Mouse (Mus musculus): Measurements from ENCODE around the gene Olfr9. TPM values are rescaled to one million over a fixed set of nuclear protein-coding genes. Genes with fewer than 3 reads are reported as not detected.

Gene Olfr9
- total and polyA plus RNA-seq, 3 experiments = not detected

GRCm38 (mm10) chr10:128995796-128996195, 6.6 kb downstream of the Olfr9 start:
- Histone ChIP-seq H3K4me1 (ENCODE audit: control insufficient read depth in 1 of 2, insufficient read depth in 2 of 2) (0 out of 4 replicates have a peak, but pooled peaks cover 0 to 3% of the 10 kb centered on the region in 2 experiments), H3K79me2 (replicated peaks; ENCODE audit: control insufficient read depth, extremely low read depth, insufficient read depth, poor library complexity, severe bottlenecking) (no peaks in the 10 kb centered on the region), H3K9me3 (replicated peaks; ENCODE audit: low read length) (no peaks in the 10 kb centered on the region), H3K9ac (ENCODE audit: insufficient read depth, low read depth) (no peak overlapping the region), H3K4me2 (ENCODE audit: insufficient read depth, low read depth, poor library complexity, severe bottlenecking) (no peak overlapping the region), H3K4me3 (replicated peaks in 1 of 3; ENCODE audit: low read depth in 2 of 3, low read length in 2 of 3, poor library complexity in 1 of 3) (no peak overlapping the region), H3K27me3 (replicated peaks) (no peaks in the 10 kb centered on the region), H3K27ac (ENCODE audit: insufficient read depth, low read depth) (no peak overlapping the region), H3K36me3 (replicated peaks in 1 of 2; ENCODE audit: control insufficient read depth in 1 of 2, insufficient read depth in 1 of 2, low read length in 1 of 2) (no peaks in the 10 kb centered on the region)
- in situ Hi-C loops (cut with MboI; ENCODE audit: low pct_ligation_motif_present, low pct_unique_long_range_greater_than_20kb, low sequenced_read_pairs) = no loop called here
- dilution Hi-C loops (cut with MboI; ENCODE audit: extremely low pct_ligation_motif_present, extremely low pct_unique_long_range_greater_than_20kb, low sequenced_read_pairs) = no loop called here
- TF ChIP-seq PAX5 (IDR thresholded peaks at IDR 0.05; ENCODE audit: low read length) (no peak), ZKSCAN1 (IDR thresholded peaks at IDR 0.05; ENCODE audit: borderline replicate concordance, low read depth, low read length) (no peak), MAX (IDR thresholded peaks at IDR 0.05; ENCODE audit: low read length) (no peak), JUND (conservative IDR thresholded peaks at IDR 0.05; ENCODE audit: low read depth, low read length) (no peak)
- no peak for DNase-seq (ENCODE audit: extremely low read depth)

GRCm38 (mm10) chr10:128996523-128997040, 7.4 kb downstream of the Olfr9 start:
- Histone ChIP-seq H3K79me2 (replicated peaks; ENCODE audit: control insufficient read depth, extremely low read depth, insufficient read depth, poor library complexity, severe bottlenecking) (no peaks in the 10 kb centered on the region), H3K36me3 (replicated peaks in 1 of 2; ENCODE audit: control insufficient read depth in 1 of 2, insufficient read depth in 1 of 2, low read length in 1 of 2) (no peaks in the 10 kb centered on the region), H3K4me2 (ENCODE audit: insufficient read depth, low read depth, poor library complexity, severe bottlenecking) (no peak overlapping the region), H3K27ac (ENCODE audit: insufficient read depth, low read depth) (no peak overlapping the region), H3K4me3 (replicated peaks in 1 of 3; ENCODE audit: low read depth in 2 of 3, low read length in 2 of 3, poor library complexity in 1 of 3) (no peak overlapping the region), H3K27me3 (replicated peaks) (no peaks in the 10 kb centered on the region), H3K9me3 (replicated peaks; ENCODE audit: low read length) (no peaks in the 10 kb centered on the region), H3K4me1 (ENCODE audit: control insufficient read depth in 1 of 2, insufficient read depth in 2 of 2) (0 out of 4 replicates have a peak, but pooled peaks cover 0 to 3% of the 10 kb centered on the region in 2 experiments), H3K9ac (ENCODE audit: insufficient read depth, low read depth) (no peak overlapping the region)
- dilution Hi-C loops (cut with MboI; ENCODE audit: extremely low pct_ligation_motif_present, extremely low pct_unique_long_range_greater_than_20kb, low sequenced_read_pairs) (no loop called here), in situ Hi-C loops (cut with MboI; ENCODE audit: low pct_ligation_motif_present, low pct_unique_long_range_greater_than_20kb, low sequenced_read_pairs) (no loop called here)
- TF ChIP-seq ELF1 (IDR thresholded peaks at IDR 0.05; ENCODE audit: low read depth, low read length) (no peak), SMC3 (IDR thresholded peaks at IDR 0.05; ENCODE audit: low read depth, low read length) (no peak), MAX (IDR thresholded peaks at IDR 0.05; ENCODE audit: low read length) (no peak), USF1 (IDR thresholded peaks at IDR 0.05; ENCODE audit: low read depth, low read length) (no peak), CHD2 (IDR thresholded peaks at IDR 0.05; ENCODE audit: low read length) (no peak), MYC (IDR thresholded peaks at IDR 0.05; ENCODE audit: low read depth, low read length) (no peak), MAZ (IDR thresholded peaks at IDR 0.05; ENCODE audit: low read depth, low read length) (no peak), NRF1 (IDR thresholded peaks at IDR 0.05; ENCODE audit: low read depth, low read length) (no peak), PAX5 (IDR thresholded peaks at IDR 0.05; ENCODE audit: low read length) (no peak), RAD21 (IDR thresholded peaks at IDR 0.05; ENCODE audit: low read depth, low read length) (no peak), MEF2A (IDR thresholded peaks at IDR 0.05; ENCODE audit: borderline replicate concordance, low read depth, low read length) (no peak), UBTF (IDR thresholded peaks at IDR 0.05; ENCODE audit: low read depth, low read length) (no peak), USF2 (conservative IDR thresholded peaks at IDR 0.05; ENCODE audit: low read depth, low read length) (no peak), ZKSCAN1 (IDR thresholded peaks at IDR 0.05; ENCODE audit: borderline replicate concordance, low read depth, low read length) (no peak), MAFK (IDR thresholded peaks at IDR 0.05; ENCODE audit: insufficient replicate concordance, low read length) (no peak), MXI1 (IDR thresholded peaks at IDR 0.05; ENCODE audit: low read depth, low read length) (no peak), NELFE (IDR thresholded peaks at IDR 0.05; ENCODE audit: low read depth, low read length) (no peak), POLR2A (IDR thresholded peaks at IDR 0.05; ENCODE audit: low read depth, low read length) (no peak)
- no peak for DNase-seq (ENCODE audit: extremely low read depth)

Measured in CH12.LX (cell line).